Mouse (Mus musculus): ENCODE results near the gene Plekhh3. TPM values are rescaled to one million over a fixed set of nuclear protein-coding genes. Genes with fewer than 3 reads are reported as not detected.
"Not testable (repeated sequence)": the region's sequence is repeated elsewhere in the genome, so short reads cannot be mapped to it uniquely, and the experiment has no call there.

Gene Plekhh3
- polyA plus RNA-seq, 1 experiment from 2014 or later: 7.7 TPM

GRCm38 (mm10) chr11:101160981-101161505, 10.1 kb downstream of the Plekhh3 start:
- 75% methylated on average over 5 of the region's 8 CpGs for WGBS

GRCm38 (mm10) chr11:101160151-101160550, 11.0 kb downstream of the Plekhh3 start:
- Histone ChIP-seq H3K4me1 (replicated peaks; ENCODE audit: control insufficient read depth, insufficient read depth, low read length) (peaks cover 13% of the 10 kb centered on the region), H3K27me3 (ENCODE audit: control insufficient read depth, insufficient read depth, low read length) (peaks cover 36% of the 10 kb centered on the region), H3K36me3 (replicated peaks; ENCODE audit: control insufficient read depth, insufficient read depth) (peaks cover 31% of the 10 kb centered on the region)
- not testable (repeated sequence) for H3K9ac ChIP-seq; H3K27ac ChIP-seq; ATAC-seq (ENCODE audit: low FRiP score); H3K4me2 ChIP-seq (replicated peaks); H3K4me3 ChIP-seq (replicated peaks; ENCODE audit: low read length); H3K9me3 ChIP-seq (ENCODE audit: control insufficient read depth, low read length); DNase-seq (ENCODE audit: low spot score)
- WGBS: 68% methylated on average over 8 of the region's 10 CpGs

More at GRCm38 (mm10) chr11:101160981-101161505, 10.1 kb downstream of the Plekhh3 start:
- H3K27ac ChIP-seq; H3K4me2 ChIP-seq (replicated peaks); H3K4me1 ChIP-seq (replicated peaks; ENCODE audit: control insufficient read depth, insufficient read depth, low read length); H3K9ac ChIP-seq; ATAC-seq (ENCODE audit: low FRiP score); DNase-seq (ENCODE audit: low spot score); H3K4me3 ChIP-seq (replicated peaks; ENCODE audit: low read length); H3K9me3 ChIP-seq (ENCODE audit: control insufficient read depth, low read length): not testable (repeated sequence)
- peaks cover 45% of the 10 kb centered on the region for H3K27me3 ChIP-seq (ENCODE audit: control insufficient read depth, insufficient read depth, low read length)
- H3K36me3 ChIP-seq (replicated peaks; ENCODE audit: control insufficient read depth, insufficient read depth): peaks cover 37% of the 10 kb centered on the region

- H3K36me3 ChIP-seq (replicated peaks; ENCODE audit: control insufficient read depth, insufficient read depth): no peaks in the 10 kb centered on the region
- H3K9me3 ChIP-seq (ENCODE audit: control insufficient read depth, low read length): no peaks in the 10 kb centered on the region
- peaks cover 5% of the 10 kb centered on the region; the same call in 1 of the 2 replicates for H3K27me3 ChIP-seq (ENCODE audit: control insufficient read depth, insufficient read depth, low read length)
- H3K4me2 ChIP-seq (replicated peaks): peak within 1 kb of the TSS; percentile 76
- WGBS: 2% methylated on average over 36 of the region's 36 CpGs
- peaks cover 8% of the 10 kb centered on the region; the same call in 1 of the 2 replicates for H3K4me1 ChIP-seq (replicated peaks; ENCODE audit: control insufficient read depth, insufficient read depth, low read length)
- peak within 1 kb of the TSS; percentile 76 for H3K9ac ChIP-seq
- peak within 1 kb of the TSS; percentile 42 for H3K4me3 ChIP-seq (replicated peaks; ENCODE audit: low read length)
- ATAC-seq (ENCODE audit: low FRiP score): peak; percentile 93
- H3K27ac ChIP-seq: peak within 1 kb of the TSS; percentile 92
- DNase-seq (ENCODE audit: low spot score): peak; percentile 85
These were observed 15.3 kb downstream of the Plekhh3 start, which contains the start of gene Tubg2 for GRCm38 (mm10) chr11:101155728-101156371. Tubg2 (plus strand) TSS chr11:101155907.

- no peak overlapping the region for H3K4me3 ChIP-seq (replicated peaks; ENCODE audit: low read length)
- H3K27ac ChIP-seq: peak overlapping the region; percentile 92
- H3K27me3 ChIP-seq (ENCODE audit: control insufficient read depth, insufficient read depth, low read length): peaks cover 5% of the 10 kb centered on the region; the same call in 1 of the 2 replicates
- DNase-seq (ENCODE audit: low spot score) (no peak), ATAC-seq (ENCODE audit: low FRiP score) (no peak)
- WGBS: 72% methylated on average over 6 of the region's 6 CpGs
- H3K9ac ChIP-seq: peak overlapping the region; percentile 76; the same call in 1 of the 2 replicates
- no peaks in the 10 kb centered on the region for H3K9me3 ChIP-seq (ENCODE audit: control insufficient read depth, low read length)
- H3K4me1 ChIP-seq (replicated peaks; ENCODE audit: control insufficient read depth, insufficient read depth, low read length): peaks cover 8% of the 10 kb centered on the region; the same call in 1 of the 2 replicates
- no peaks in the 10 kb centered on the region for H3K36me3 ChIP-seq (replicated peaks; ENCODE audit: control insufficient read depth, insufficient read depth)
- peak overlapping the region; percentile 76 for H3K4me2 ChIP-seq (replicated peaks)
These were observed 16.0 kb downstream of the Plekhh3 start for GRCm38 (mm10) chr11:101155151-101155550.

- Histone ChIP-seq H3K4me3 (replicated peaks; ENCODE audit: low read length) (no peak overlapping the region), H3K27ac (no peak overlapping the region), H3K4me1 (replicated peaks; ENCODE audit: control insufficient read depth, insufficient read depth, low read length) (peaks cover 8% of the 10 kb centered on the region; the same call in 1 of the 2 replicates), H3K9ac (no peak overlapping the region), H3K9me3 (ENCODE audit: control insufficient read depth, low read length) (no peaks in the 10 kb centered on the region), H3K4me2 (replicated peaks) (no peak overlapping the region), H3K36me3 (replicated peaks; ENCODE audit: control insufficient read depth, insufficient read depth) (no peaks in the 10 kb centered on the region), H3K27me3 (ENCODE audit: control insufficient read depth, insufficient read depth, low read length) (peaks cover 5% of the 10 kb centered on the region; the same call in 1 of the 2 replicates)
- DNase-seq (ENCODE audit: low spot score) (no peak), ATAC-seq (ENCODE audit: low FRiP score) (no peak)
These were observed 16.5 kb downstream of the Plekhh3 start for GRCm38 (mm10) chr11:101154648-101155047.

GRCm38 (mm10) chr11:101152825-101153224, 18.3 kb downstream of the Plekhh3 start:
- Histone ChIP-seq H3K27me3 (ENCODE audit: control insufficient read depth, insufficient read depth, low read length) (peaks cover 5% of the 10 kb centered on the region; the same call in 1 of the 2 replicates), H3K9me3 (ENCODE audit: control insufficient read depth, low read length) (no peaks in the 10 kb centered on the region), H3K36me3 (replicated peaks; ENCODE audit: control insufficient read depth, insufficient read depth) (no peaks in the 10 kb centered on the region), H3K9ac (no peak overlapping the region), H3K4me3 (replicated peaks; ENCODE audit: low read length) (no peak overlapping the region), H3K27ac (no peak overlapping the region), H3K4me1 (replicated peaks; ENCODE audit: control insufficient read depth, insufficient read depth, low read length) (peaks cover 8% of the 10 kb centered on the region; the same call in 1 of the 2 replicates), H3K4me2 (replicated peaks) (no peak overlapping the region)
- 73% methylated on average over 1 of the region's 1 CpGs for WGBS
- DNase-seq (ENCODE audit: low spot score) (no peak), ATAC-seq (ENCODE audit: low FRiP score) (no peak)

- ATAC-seq (ENCODE audit: low FRiP score) (no peak), DNase-seq (ENCODE audit: low spot score) (no peak)
- H3K4me3 ChIP-seq (replicated peaks; ENCODE audit: low read length): no peak overlapping the region
- H3K27me3 ChIP-seq (ENCODE audit: control insufficient read depth, insufficient read depth, low read length): no peaks in the 10 kb centered on the region
- 35% methylated on average over 2 of the region's 2 CpGs for WGBS
- no peaks in the 10 kb centered on the region for H3K36me3 ChIP-seq (replicated peaks; ENCODE audit: control insufficient read depth, insufficient read depth)
- no peak overlapping the region for H3K27ac ChIP-seq
- H3K9ac ChIP-seq: no peak overlapping the region
- H3K4me1 ChIP-seq (replicated peaks; ENCODE audit: control insufficient read depth, insufficient read depth, low read length): peaks cover 14% of the 10 kb centered on the region; the same call in 1 of the 2 replicates
- H3K4me2 ChIP-seq (replicated peaks): no peak overlapping the region
- no peaks in the 10 kb centered on the region for H3K9me3 ChIP-seq (ENCODE audit: control insufficient read depth, low read length)
These were observed 20.1 kb downstream of the Plekhh3 start for GRCm38 (mm10) chr11:101151063-101151462.

- peak; percentile 52 for DNase-seq (ENCODE audit: low spot score)
- H3K4me2 ChIP-seq (replicated peaks): no peak overlapping the region
- no peak overlapping the region for H3K4me3 ChIP-seq (replicated peaks; ENCODE audit: low read length)
- H3K36me3 ChIP-seq (replicated peaks; ENCODE audit: control insufficient read depth, insufficient read depth): no peaks in the 10 kb centered on the region
- 0 out of 2 replicates have a peak, but pooled peaks have one; percentile 27 for ATAC-seq (ENCODE audit: low FRiP score)
- no peak overlapping the region for H3K9ac ChIP-seq
- peaks cover 10% of the 10 kb centered on the region; the same call in 1 of the 2 replicates for H3K4me1 ChIP-seq (replicated peaks; ENCODE audit: control insufficient read depth, insufficient read depth, low read length)
- H3K9me3 ChIP-seq (ENCODE audit: control insufficient read depth, low read length): no peaks in the 10 kb centered on the region
- 51% methylated on average over 9 of the region's 9 CpGs for WGBS
- H3K27ac ChIP-seq: 0 out of 2 replicates have a peak overlapping the region, but pooled peaks have one; percentile 17
- no peaks in the 10 kb centered on the region for H3K27me3 ChIP-seq (ENCODE audit: control insufficient read depth, insufficient read depth, low read length)
These were observed 21.7 kb downstream of the Plekhh3 start for GRCm38 (mm10) chr11:101149178-101150105.
